Mouse (Mus musculus): ENCODE measurements around the gene Foxk1. TPM values are rescaled to one million over a fixed set of nuclear protein-coding genes. Genes with fewer than 3 reads are reported as not detected.
A peak's percentile ranks its signal among the peaks of the same experiment; 100 is the strongest.

Foxk1 gene
- total RNA-seq, 2 experiments from 2014 or later: 34.5 to 35.6 TPM

DNA sequence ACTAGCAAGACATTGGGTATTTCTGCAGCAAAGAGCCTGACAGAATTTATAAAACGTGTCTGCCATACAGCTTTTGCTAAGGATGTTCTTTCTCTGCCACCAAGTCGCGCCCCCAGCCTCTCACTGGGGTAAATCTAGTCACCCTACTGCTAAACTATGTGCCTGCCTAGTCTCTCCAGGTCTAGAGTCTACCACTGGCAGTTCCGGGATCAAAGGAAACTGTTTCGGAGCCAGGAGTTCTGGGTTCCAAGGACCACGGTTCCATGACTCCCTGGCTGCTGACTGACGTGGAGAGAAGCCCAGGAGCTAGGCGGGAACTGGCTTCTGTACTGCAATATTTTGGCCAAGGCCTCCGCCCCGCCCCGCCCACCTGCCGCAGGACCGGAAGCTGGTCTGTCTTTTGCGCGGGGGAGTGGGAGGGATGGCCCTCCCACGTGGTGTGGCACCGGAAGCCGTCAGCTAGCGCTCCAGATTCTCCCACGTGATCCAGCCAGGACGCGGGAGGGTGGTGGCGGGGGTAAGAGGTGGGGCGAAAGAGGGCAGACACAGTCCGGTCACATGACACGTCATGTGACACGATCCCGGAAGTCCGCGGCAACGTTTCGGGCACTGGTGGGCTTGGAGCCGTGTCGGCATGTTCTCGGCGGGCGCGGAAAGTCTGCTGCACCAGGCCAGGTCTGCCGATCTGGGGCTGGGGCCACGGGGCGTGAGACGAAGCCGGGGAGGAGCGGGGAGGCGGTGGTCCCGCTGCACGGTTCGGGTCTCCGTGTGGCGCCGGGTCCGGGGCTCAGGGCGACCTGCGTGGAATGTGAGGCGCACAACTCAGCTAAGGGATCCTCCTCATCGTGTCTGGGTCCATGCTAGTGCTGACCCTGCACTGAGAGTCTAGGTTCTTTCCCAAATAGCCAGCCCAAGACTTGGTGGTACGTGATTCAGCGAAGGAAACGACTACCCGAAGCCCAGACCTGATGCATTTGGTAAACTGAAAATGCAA, 62.5 kb downstream of the Foxk1 start, which contains the start of gene Ap5z1:
Gene Ap5z1 (plus strand): TSS at position 484 of the 994 bp plus-strand sequence.
- peak; percentile 98 for DNase-seq

GRCm38 (mm10) chr5:142468375-142468774, 67.1 kb downstream of the Foxk1 start:
- no peak for DNase-seq
- intact Hi-C loops (cut with DNase I): no loop called here

More for the DNA sequence above, 62.5 kb downstream of the Foxk1 start, which contains the start of gene Ap5z1:
- intact Hi-C loops (cut with DNase I): no loop called here

DNA sequence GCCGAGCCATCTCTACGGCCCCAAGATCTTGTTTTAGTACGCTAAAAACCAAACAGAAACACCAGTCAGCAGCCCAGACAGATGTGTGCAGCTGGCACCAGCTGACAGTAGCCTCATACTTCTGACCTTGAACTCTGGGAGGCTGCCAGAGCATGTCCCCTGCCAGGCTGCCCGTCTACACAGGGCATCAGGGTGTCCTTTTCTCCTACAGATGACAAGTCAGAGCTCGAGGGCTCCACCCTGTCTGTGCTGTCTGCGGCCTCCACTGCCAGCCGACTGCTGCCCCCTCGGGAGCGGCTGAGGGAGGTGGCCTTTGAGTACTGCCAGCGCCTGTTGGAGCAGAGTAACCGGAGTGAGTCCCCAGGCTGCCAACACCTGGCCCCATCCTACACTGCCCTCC, 68.5 kb downstream of the Foxk1 start:
- intact Hi-C loops (cut with DNase I): no loop called here
- DNase-seq: no peak

- intact Hi-C loops (cut with DNase I): no loop called here
- DNase-seq: peak; percentile 49
Observed at GRCm38 (mm10) chr5:142473696-142474095, 72.4 kb downstream of the Foxk1 start.

DNA sequence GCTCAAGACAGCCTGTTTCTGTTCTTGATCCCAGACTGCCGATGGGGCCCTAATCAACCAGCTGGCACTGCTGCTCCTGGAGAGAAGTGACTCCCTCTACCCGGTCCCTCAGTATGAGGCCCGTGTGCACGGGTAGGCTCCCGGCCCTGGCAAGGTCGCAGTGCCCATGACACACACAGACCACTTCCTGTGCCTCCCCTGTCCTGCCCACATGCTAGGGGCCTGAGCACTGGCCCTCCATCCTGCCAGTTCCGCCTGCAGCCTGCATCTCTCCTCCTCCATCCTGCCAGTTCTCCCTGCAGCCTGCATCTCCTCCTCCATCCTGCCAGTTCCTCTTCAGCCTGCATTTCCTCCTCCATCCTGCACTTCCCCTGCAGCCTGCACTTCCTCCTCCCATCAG, 74.4 kb downstream of the Foxk1 start:
- no peak for DNase-seq
- intact Hi-C loops (cut with DNase I): no loop called here

GRCm38 (mm10) chr5:142477346-142477745, 76.0 kb downstream of the Foxk1 start:
- intact Hi-C loops (cut with DNase I): no loop called here
- peak; percentile 55 for DNase-seq

- intact Hi-C loops (cut with DNase I): loop anchor here (2.0 kb wide), 1 partner anchor 73 kb away; the partner anchor contains the start of gene Radil
- DNase-seq: no peak
Observed at GRCm38 (mm10) chr5:142477866-142478615, 76.7 kb downstream of the Foxk1 start.

- intact Hi-C loops (cut with DNase I): loop anchor here (2.0 kb wide), 1 partner anchor 72 kb away; the partner anchor contains the start of gene Radil
- peak; percentile 90 for DNase-seq
Observed at GRCm38 (mm10) chr5:142478829-142479435, 77.6 kb downstream of the Foxk1 start.

DNA sequence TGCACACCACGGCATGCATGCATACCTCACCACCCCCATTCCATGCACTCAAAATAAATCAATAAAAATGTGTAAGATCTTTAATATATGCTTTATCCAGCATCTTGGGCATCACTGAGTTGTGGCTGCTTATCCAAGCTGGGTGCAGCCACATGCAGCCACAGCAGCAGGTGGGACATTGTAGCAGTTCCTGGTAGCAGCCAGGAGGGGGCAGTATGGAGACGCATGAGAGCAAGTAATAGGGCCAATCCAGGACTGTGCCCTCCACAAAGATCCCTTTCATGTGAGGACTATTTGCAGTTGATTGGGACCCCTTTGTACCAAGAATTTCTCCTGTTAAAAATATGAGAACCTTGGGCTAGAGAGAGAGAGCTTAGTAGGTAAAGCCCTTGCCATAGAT, 81.2 kb downstream of the Foxk1 start:
- intact Hi-C loops (cut with DNase I): no loop called here

GRCm38 (mm10) chr5:142483581-142483980, 82.3 kb downstream of the Foxk1 start:
- intact Hi-C loops (cut with DNase I): no loop called here

More for the DNA sequence above, 81.2 kb downstream of the Foxk1 start:
- no peak for DNase-seq

GRCm38 (mm10) chr5:142486654-142487053, 85.4 kb downstream of the Foxk1 start:
- intact Hi-C loops (cut with DNase I): no loop called here
- no peak for DNase-seq

More at GRCm38 (mm10) chr5:142483581-142483980, 82.3 kb downstream of the Foxk1 start:
- no peak for DNase-seq

- DNase-seq: no peak
- intact Hi-C loops (cut with DNase I): no loop called here
Observed at GRCm38 (mm10) chr5:142489955-142490707, 88.8 kb downstream of the Foxk1 start.

DNA sequence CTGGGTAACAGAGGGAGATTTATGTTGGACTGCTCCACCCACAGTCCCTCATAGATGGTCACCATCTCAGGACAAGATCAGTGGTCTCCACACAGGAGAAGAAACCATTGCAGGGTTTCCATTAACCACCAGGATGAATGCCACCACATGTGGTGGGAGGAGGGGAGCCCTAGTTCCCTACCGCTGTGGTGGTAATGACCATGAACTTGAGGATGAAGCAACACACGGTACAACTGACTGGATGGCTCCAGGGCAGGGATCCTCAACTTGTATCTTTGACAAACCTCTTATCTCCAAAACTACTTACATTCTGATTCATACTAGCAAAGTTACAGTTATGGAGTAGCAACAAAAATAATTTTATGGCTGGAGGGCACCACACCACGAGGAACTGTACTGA, 92.0 kb downstream of the Foxk1 start:
- intact Hi-C loops (cut with DNase I): no loop called here

GRCm38 (mm10) chr5:142495321-142496096, 94.2 kb downstream of the Foxk1 start:
- DNase-seq: peak; percentile 67
- intact Hi-C loops (cut with DNase I): no loop called here

More for the DNA sequence above, 92.0 kb downstream of the Foxk1 start:
- no peak for DNase-seq

DNA sequence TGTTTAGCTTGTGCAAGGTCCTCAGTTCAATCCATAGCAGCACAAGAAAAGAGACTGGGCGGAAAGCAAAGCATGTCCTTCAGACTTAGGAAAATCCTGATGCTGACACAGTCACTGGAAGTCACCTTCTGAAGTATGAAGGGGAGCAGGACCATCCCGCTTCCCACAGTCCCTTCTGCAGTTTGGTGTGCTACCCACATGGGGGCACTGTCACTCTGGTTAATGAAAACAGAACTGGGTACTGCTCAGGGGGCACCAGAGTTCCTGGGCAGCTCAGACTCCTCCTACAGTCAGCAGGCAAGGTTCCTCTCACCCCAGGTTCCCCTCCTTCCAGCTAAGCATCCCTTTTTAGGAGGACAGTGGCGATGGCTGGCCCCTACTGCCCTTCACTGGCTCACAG, 97.7 kb downstream of the Foxk1 start:
- DNase-seq: peak; percentile 65
- intact Hi-C loops (cut with DNase I): no loop called here

GRCm38 (mm10) chr5:142500918-142501317, 99.6 kb downstream of the Foxk1 start:
- DNase-seq: no peak
- intact Hi-C loops (cut with DNase I): loop anchor here (10.0 kb wide), 2 partner anchors 114 to 214 kb away; no protein-coding TSS in a partner anchor

DNA sequence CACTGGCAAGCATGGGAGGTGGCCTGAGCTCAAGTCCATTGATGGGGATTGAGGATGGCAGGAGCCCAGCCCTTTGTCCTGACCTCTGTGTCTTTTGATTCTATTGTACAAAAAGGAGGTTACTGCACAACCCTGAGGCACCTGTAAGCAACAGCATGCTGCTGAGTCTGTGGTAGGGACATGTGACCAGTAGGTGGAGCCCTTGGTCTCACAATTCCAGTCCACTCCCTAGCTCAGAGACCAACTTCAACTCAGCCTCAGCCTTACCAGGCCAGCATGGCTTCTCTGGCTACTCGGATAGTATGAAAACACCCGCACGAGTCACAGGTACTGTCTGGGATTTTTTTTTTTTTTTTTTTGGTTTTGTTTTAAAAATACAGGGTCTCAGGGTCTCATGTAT, 101.1 kb downstream of the Foxk1 start:
- DNase-seq: peak; percentile 89
- intact Hi-C loops (cut with DNase I): loop anchor here (2.0 to 10.0 kb wide), 3 partner anchors 48 to 212 kb away; partner anchors contain the start of gene Radil

- no peak for DNase-seq
- intact Hi-C loops (cut with DNase I): loop anchor here (10.0 kb wide), 2 partner anchors 111 to 211 kb away; no protein-coding TSS in a partner anchor
Observed at GRCm38 (mm10) chr5:142504175-142504574, 102.9 kb downstream of the Foxk1 start.
